Mouse (Mus musculus) forebrain, embryonic 15.5 days (tissue): ENCODE data around the gene Ltk. TPM values are rescaled to one million over a fixed set of nuclear protein-coding genes. Genes with fewer than 3 reads are reported as not detected.

ENCODE experiments used
- ATAC-seq: fragments of 200-750 bp; cut with Nextera tagmentation; replicated peaks from 2 replicates; pipeline ENCODE4 v1.8.0; 2017; ENCODE audit warnings: mild to moderate bottlenecking, moderate TSS enrichment, moderate library complexity
- H3K27ac ChIP-seq: fragments of 300-500 bp; sonication (generic); replicated peaks from 2 replicates; pipeline ENCODE4 v1.5.1; 2015; ENCODE audit warnings: mild to moderate bottlenecking, inconsistent platforms
- H3K27me3 ChIP-seq: fragments of 300-500 bp; sonication (generic); 2 replicates; pipeline ENCODE4 v1.6.1; 2015; ENCODE audit warnings: inconsistent platforms
- H3K36me3 ChIP-seq: fragments of 300-500 bp; sonication (generic); 2 replicates; pipeline ENCODE4 v1.6.1; 2015; ENCODE audit warnings: mild to moderate bottlenecking, inconsistent platforms
- H3K4me1 ChIP-seq: fragments of 300-500 bp; sonication (generic); 2 replicates; pipeline ENCODE4 v1.6.1; 2015; ENCODE audit warnings: inconsistent platforms
- H3K4me2 ChIP-seq: fragments of 300-500 bp; sonication (generic); replicated peaks from 2 replicates; pipeline ENCODE4 v1.6.1; 2015; ENCODE audit warnings: mild to moderate bottlenecking, inconsistent platforms
- H3K4me3 ChIP-seq: fragments of 300-500 bp; sonication (generic); 2 replicates; pipeline ENCODE4 v1.5.1; 2015; ENCODE audit warnings: mild to moderate bottlenecking, inconsistent platforms
- H3K9ac ChIP-seq: fragments of 300-500 bp; sonication (generic); replicated peaks from 2 replicates; pipeline ENCODE4 v1.6.1; 2015; ENCODE audit warnings: mild to moderate bottlenecking, inconsistent platforms
- H3K9me3 ChIP-seq: fragments of 300-500 bp; sonication (generic); 2 replicates; pipeline ENCODE4 v1.6.1; 2016; ENCODE audit warnings: inconsistent platforms
- WGBS: fragments of 180-500 bp; shearing (Covaris S2); methylation state at CpG from one replicate; pipeline ENCODE4 v1.1.7; 2015; ENCODE audit warnings: mixed read lengths; 5-methylcytosine and 5-hydroxymethylcytosine counted together
- polyA plus RNA-seq: library from polyadenylated mRNA; unstranded; fragments of >200 nt; fragmentation: Nextera tagmentation; extraction: Ambion mirVana; gene quantifications from 2 replicates; pipeline ENCODE4 v1.2.1, GENCODE M21; 2015

Gene Ltk
- polyA plus RNA-seq, result 0.33 and 0.51 TPM in 2 replicates

- Histone ChIP-seq H3K27me3 (peaks cover 43% of the 10 kb centered on the region), H3K9me3 (no peaks in the 10 kb centered on the region), H3K4me3 (0 out of 2 replicates have a peak within 1 kb of the TSS, but pooled peaks have one; percentile 70), H3K36me3 (peaks cover 10% of the 10 kb centered on the region), H3K9ac (no peak within 1 kb of the TSS), H3K4me1 (peaks cover 16% of the 10 kb centered on the region), H3K27ac (no peak within 1 kb of the TSS), H3K4me2 (peak within 1 kb of the TSS; percentile 100; the same call in 1 of the 2 replicates)
- no peak for ATAC-seq
- WGBS, result 17% methylated on average over 9 of the region's 9 CpGs
Observed at GRCm38 (mm10) chr2:119760251-119760650, at the start of gene Ltk. Gene Ltk (minus strand): TSS chr2:119760431.

- H3K27me3 ChIP-seq, result no peaks in the 10 kb centered on the region
- no peak overlapping the region for H3K9ac ChIP-seq
- H3K27ac ChIP-seq, result no peak overlapping the region
- no peaks in the 10 kb centered on the region for H3K9me3 ChIP-seq
- no peak overlapping the region for H3K4me3 ChIP-seq
- H3K4me1 ChIP-seq, result peaks cover 17% of the 10 kb centered on the region
- no peak for ATAC-seq
- WGBS, result 66% methylated on average over 4 of the region's 4 CpGs
- H3K4me2 ChIP-seq, result no peak overlapping the region
- 0 out of 2 replicates have a peak, but pooled peaks cover 3% of the 10 kb centered on the region for H3K36me3 ChIP-seq
Observed at GRCm38 (mm10) chr2:119808881-119809280, 48.6 kb upstream of the Ltk start.

GRCm38 (mm10) chr2:119808438-119808837 is 48.2 kb upstream of the Ltk start:
- Histone ChIP-seq H3K27ac (no peak overlapping the region), H3K36me3 (0 out of 2 replicates have a peak, but pooled peaks cover 3% of the 10 kb centered on the region), H3K4me1 (peaks cover 22% of the 10 kb centered on the region), H3K9ac (no peak overlapping the region), H3K9me3 (no peaks in the 10 kb centered on the region), H3K4me3 (no peak overlapping the region), H3K4me2 (no peak overlapping the region), H3K27me3 (no peaks in the 10 kb centered on the region)
- ATAC-seq, result no peak
- WGBS, result 32% methylated on average over 4 of the region's 4 CpGs

- H3K27ac ChIP-seq, result no peak overlapping the region
- no peak overlapping the region for H3K4me2 ChIP-seq
- no peaks in the 10 kb centered on the region for H3K9me3 ChIP-seq
- ATAC-seq, result no peak
- H3K4me3 ChIP-seq, result no peak overlapping the region
- WGBS, result 37% methylated on average over 8 of the region's 8 CpGs
- H3K36me3 ChIP-seq, result no peaks in the 10 kb centered on the region
- H3K9ac ChIP-seq, result no peak overlapping the region
- no peaks in the 10 kb centered on the region for H3K27me3 ChIP-seq
- H3K4me1 ChIP-seq, result peaks cover 44% of the 10 kb centered on the region
Observed at GRCm38 (mm10) chr2:119805536-119805935, 45.3 kb upstream of the Ltk start.

- no peak overlapping the region for H3K27ac ChIP-seq
- H3K4me1 ChIP-seq, result peaks cover 52% of the 10 kb centered on the region
Observed at GRCm38 (mm10) chr2:119804776-119805175, 44.5 kb upstream of the Ltk start.

GRCm38 (mm10) chr2:119804275-119804628 is 44.0 kb upstream of the Ltk start:
- Histone ChIP-seq H3K9me3 (no peaks in the 10 kb centered on the region), H3K27me3 (no peaks in the 10 kb centered on the region), H3K4me2 (no peak overlapping the region), H3K4me1 (peaks cover 53% of the 10 kb centered on the region), H3K9ac (no peak overlapping the region), H3K4me3 (no peak overlapping the region), H3K36me3 (no peaks in the 10 kb centered on the region), H3K27ac (0 out of 2 replicates have a peak overlapping the region, but pooled peaks have one; percentile 12)
- 23% methylated on average over 5 of the region's 5 CpGs for WGBS
- ATAC-seq, result no peak

More at GRCm38 (mm10) chr2:119804776-119805175, 44.5 kb upstream of the Ltk start:
- Histone ChIP-seq H3K36me3 (no peaks in the 10 kb centered on the region), H3K9ac (no peak overlapping the region), H3K4me2 (no peak overlapping the region), H3K9me3 (no peaks in the 10 kb centered on the region), H3K27me3 (no peaks in the 10 kb centered on the region), H3K4me3 (no peak overlapping the region)
- whole genome bisulfite sequencing, result 16% methylated on average over 9 of the region's 9 CpGs
- ATAC-seq, result no peak

GRCm38 (mm10) chr2:119803618-119804274 is 43.5 kb upstream of the Ltk start:
- H3K4me1 ChIP-seq, result peaks cover 58% of the 10 kb centered on the region
- no peaks in the 10 kb centered on the region for H3K36me3 ChIP-seq
- H3K27ac ChIP-seq, result peak overlapping the region; percentile 12; the same call in 1 of the 2 replicates
- 9% methylated on average over 6 of the region's 6 CpGs for WGBS
- H3K27me3 ChIP-seq, result no peaks in the 10 kb centered on the region
- no peak overlapping the region for H3K4me2 ChIP-seq
- no peak for ATAC-seq
- H3K4me3 ChIP-seq, result no peak overlapping the region
- H3K9ac ChIP-seq, result no peak overlapping the region
- H3K9me3 ChIP-seq, result no peaks in the 10 kb centered on the region

GRCm38 (mm10) chr2:119802767-119803617 is 42.8 kb upstream of the Ltk start:
- Histone ChIP-seq H3K4me2 (no peak overlapping the region), H3K9me3 (no peaks in the 10 kb centered on the region), H3K9ac (no peak overlapping the region), H3K36me3 (no peaks in the 10 kb centered on the region), H3K4me1 (peaks cover 60% of the 10 kb centered on the region), H3K4me3 (no peak overlapping the region), H3K27me3 (0 out of 2 replicates have a peak, but pooled peaks cover 2% of the 10 kb centered on the region), H3K27ac (peak overlapping the region; percentile 12; the same call in 1 of the 2 replicates)
- ATAC-seq, result peak; percentile 62
- 9% methylated on average over 10 of the region's 10 CpGs for WGBS

- H3K27ac ChIP-seq, result no peak overlapping the region
- WGBS, result 46% methylated on average over 15 of the region's 15 CpGs
- H3K4me1 ChIP-seq, result peaks cover 60% of the 10 kb centered on the region
- H3K9me3 ChIP-seq, result no peaks in the 10 kb centered on the region
- H3K9ac ChIP-seq, result peak overlapping the region; percentile 93; the same call in 1 of the 2 replicates
- no peaks in the 10 kb centered on the region for H3K36me3 ChIP-seq
- H3K4me3 ChIP-seq, result peak overlapping the region; percentile 93
- peaks cover 14% of the 10 kb centered on the region for H3K27me3 ChIP-seq
- ATAC-seq, result no peak
- peak overlapping the region; percentile 99 for H3K4me2 ChIP-seq
Observed at GRCm38 (mm10) chr2:119800876-119801846, 40.9 kb upstream of the Ltk start.

- Histone ChIP-seq H3K4me2 (peak overlapping the region; percentile 99), H3K4me3 (peak overlapping the region; percentile 93), H3K4me1 (peaks cover 54% of the 10 kb centered on the region), H3K9me3 (no peaks in the 10 kb centered on the region), H3K27me3 (peaks cover 14% of the 10 kb centered on the region), H3K36me3 (no peaks in the 10 kb centered on the region), H3K9ac (peak overlapping the region; percentile 93), H3K27ac (peak overlapping the region; percentile 34; the same call in 1 of the 2 replicates)
- WGBS, result under 1% methylated on average over 25 of the region's 27 CpGs
- peak; percentile 44 for ATAC-seq
Observed at GRCm38 (mm10) chr2:119799961-119800550, 39.8 kb upstream of the Ltk start.
